Mouse (Mus musculus) urinary bladder, adult 18-20 months (tissue): ENCODE measurements around the gene Zfp935.
A peak's percentile ranks its signal among the peaks of the same experiment; 100 is the strongest.
"Not testable (repeated sequence)": the region's sequence is repeated elsewhere in the genome, so short reads cannot be mapped to it uniquely, and the experiment has no call there.

Source experiments
- DNase-seq, 2 experiments: peaks; one replicate each; pipeline ENCODE4 v3.0.0; 2022; ENCODE audit warnings: low spot score in 2 of 2, mixed read lengths in 2 of 2

Zfp935 gene

DNA sequence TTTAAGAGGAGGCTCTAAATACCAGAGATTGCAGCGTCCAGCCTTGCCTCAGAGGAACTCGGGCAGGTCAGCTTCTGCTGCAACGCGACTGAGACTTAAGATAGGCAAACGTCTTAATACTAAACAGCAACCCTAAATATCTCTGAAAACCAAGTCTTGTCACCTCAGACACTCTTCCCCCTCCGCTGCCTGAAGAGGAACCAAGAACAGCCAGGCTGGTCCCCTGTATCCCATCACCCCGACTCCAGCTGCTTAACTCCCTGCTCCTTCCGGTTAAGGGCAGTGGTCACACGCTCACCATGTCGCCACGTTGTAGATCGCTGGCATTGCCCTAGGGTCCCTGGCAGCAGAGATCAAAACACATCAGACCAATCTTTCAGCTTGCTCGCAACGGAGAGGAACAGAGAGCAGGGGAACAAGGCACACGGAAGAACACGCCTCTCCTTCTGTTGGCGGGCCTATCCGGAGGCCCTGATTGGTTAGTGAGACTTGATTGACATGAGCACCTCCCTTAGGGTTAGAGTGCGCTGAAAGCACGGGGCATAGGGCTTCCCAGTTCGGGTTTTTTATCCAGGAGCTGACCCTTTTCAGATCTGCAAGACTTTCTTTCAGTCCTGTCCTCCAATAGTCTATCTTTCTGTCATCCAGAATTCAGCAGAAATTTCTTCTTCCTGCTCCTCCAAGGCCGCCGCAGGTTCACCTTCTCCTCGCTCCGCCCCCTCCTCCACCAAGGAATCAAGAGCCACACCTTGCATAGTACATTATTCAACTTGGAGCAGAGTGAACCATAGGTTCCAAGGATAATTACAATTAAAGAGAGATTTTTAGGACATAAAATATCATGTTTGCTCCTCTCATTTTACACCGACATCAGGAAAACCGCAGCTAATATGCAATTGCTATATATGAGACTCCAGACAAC is at the start of gene Zfp935:
TSS of gene Zfp935 (minus strand) at position 323 of the 922 bp plus-strand sequence.
- peak; percentile 71 to 75 for DNase-seq

GRCm38 (mm10) chr13:62571099-62571498 is 12.8 kb upstream of the Zfp935 start, which contains the start of gene Zfp934:
Gene Zfp934, minus strand, starts transcription at chr13:62571199.
- not testable (repeated sequence) for DNase-seq

DNA sequence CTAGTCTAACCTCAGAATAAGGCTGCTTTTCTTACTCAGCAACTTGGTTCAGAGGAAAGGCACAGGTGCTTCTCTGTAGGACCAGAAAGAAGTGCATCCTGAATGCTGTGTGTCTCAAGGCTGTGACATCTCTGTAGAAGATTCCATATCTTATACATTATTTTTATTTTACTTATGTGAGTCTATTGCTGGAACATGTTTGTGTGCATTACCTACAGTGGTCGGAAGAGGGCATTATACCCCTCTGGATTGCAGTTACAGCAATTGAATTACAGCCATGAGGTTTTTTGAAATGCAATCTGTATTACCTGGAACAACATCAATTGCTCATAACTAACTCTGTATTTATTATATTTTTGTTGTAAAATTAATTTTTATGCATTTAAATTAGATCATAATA is 3.4 kb upstream of the Zfp935 start:
- peak in 1 of 2 experiments; percentile 0 for DNase-seq

GRCm38 (mm10) chr13:62530129-62530528 is 28.2 kb downstream of the Zfp935 start:
- not testable (repeated sequence) for DNase-seq

GRCm38 (mm10) chr13:62510641-62511420 is 47.5 kb downstream of the Zfp935 start:
- DNase-seq, result not testable (repeated sequence)

- DNase-seq, result not testable (repeated sequence)
Observed at GRCm38 (mm10) chr13:62472661-62473060, 85.7 kb downstream of the Zfp935 start.

- not testable (repeated sequence) for DNase-seq
Observed at GRCm38 (mm10) chr13:62469947-62470346, 88.4 kb downstream of the Zfp935 start.

GRCm38 (mm10) chr13:62466424-62467334 is 91.6 kb downstream of the Zfp935 start, which contains the start of gene Gm49359:
Gene Gm49359, minus strand, starts transcription at chr13:62466832.
- peak; percentile 71 to 82 for DNase-seq
